Mouse (Mus musculus) liver, postnatal 0 days (tissue): ENCODE measurements around the gene Gm20388.

Experiments
- CTCF ChIP-seq: sonication (generic); IDR thresholded peaks from 2 replicates; pipeline ENCODE4 v1.5.1; 2016; ENCODE audit warnings: antibody characterized with exemption, low read depth
- EP300 ChIP-seq: IDR thresholded peaks from 2 replicates; pipeline ENCODE4 v1.6.1; 2016; ENCODE audit warnings: antibody characterized with exemption, low read depth, mild to moderate bottlenecking

DNA sequence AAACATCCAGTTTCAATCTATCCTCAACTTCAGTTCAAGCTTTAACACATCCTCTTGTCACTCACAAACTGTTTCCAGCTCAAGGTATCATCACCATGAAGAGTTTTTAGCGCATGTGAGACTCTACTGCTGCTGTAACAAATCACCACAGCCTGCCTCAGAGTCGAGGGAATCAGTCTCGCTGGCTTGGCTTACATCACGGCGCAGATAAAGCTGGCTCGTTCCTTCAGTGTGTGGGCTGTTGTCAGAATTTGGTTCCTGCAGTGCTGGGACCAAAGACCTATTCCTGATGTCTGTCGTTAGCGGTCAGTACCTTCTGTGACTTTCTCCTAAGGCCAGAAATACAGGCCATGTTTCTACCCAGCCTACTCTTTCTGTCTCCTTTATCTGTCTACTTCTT, 2986.6 kb downstream of the Gm20388 start:
- no peak for TF ChIP-seq CTCF
- TF ChIP-seq EP300: no peak
